Mouse (Mus musculus): ENCODE measurements around the gene Slc36a1. TPM values are rescaled to one million over a fixed set of nuclear protein-coding genes. Genes with fewer than 3 reads are reported as not detected.

The Slc36a1 gene
- polyA plus RNA-seq, 1 experiment from 2014 or later = 2.4 TPM

Other genes with a start within 250 kb of the Slc36a1 start
- 27.2 and 28.1 TPM in 2 replicates for gene Tnip1, start 241.4 kb upstream of the Slc36a1 start, polyA plus RNA-seq (2015; fragmentation: Nextera tagmentation; extraction: Ambion mirVana)
- gene Anxa6, start 170.9 kb upstream of the Slc36a1 start, polyA plus RNA-seq (2015; fragmentation: Nextera tagmentation; extraction: Ambion mirVana) = 235 and 247 TPM in 2 replicates
- 2.3 and 3.0 TPM in 2 replicates for gene Ccdc69, start 126.2 kb upstream of the Slc36a1 start, polyA plus RNA-seq (2015; fragmentation: Nextera tagmentation; extraction: Ambion mirVana)
- 20.3 and 21.7 TPM in 2 replicates for gene Gm2a, start 106.2 kb upstream of the Slc36a1 start, polyA plus RNA-seq (2015; fragmentation: Nextera tagmentation; extraction: Ambion mirVana)
- gene Slc36a3, start 52.6 kb upstream of the Slc36a1 start, polyA plus RNA-seq (2015; fragmentation: Nextera tagmentation; extraction: Ambion mirVana) = not detected in 2 replicates
- 0.32 and 0.70 TPM in 2 replicates for gene Slc36a2, start 19.3 kb upstream of the Slc36a1 start, polyA plus RNA-seq (2015; fragmentation: Nextera tagmentation; extraction: Ambion mirVana)
- 0.04 and 0.05 TPM in 2 replicates for gene Fat2, start 132.2 kb downstream of the Slc36a1 start, polyA plus RNA-seq (2015; fragmentation: Nextera tagmentation; extraction: Ambion mirVana)
- 1,500 and 1,563 TPM in 2 replicates for gene Sparc, start 218.8 kb downstream of the Slc36a1 start, polyA plus RNA-seq (2015; fragmentation: Nextera tagmentation; extraction: Ambion mirVana)